Mouse (Mus musculus) cerebral cortex, adult 2 months (tissue): ENCODE measurements around the gene Ankrd31.

Source experiments
- WGBS: fragments of 180-500 bp; shearing (Covaris S2); methylation state at CpG from one replicate; pipeline ENCODE4 v1.1.7; 2018; 5-methylcytosine and 5-hydroxymethylcytosine counted together

Gene Ankrd31

DNA sequence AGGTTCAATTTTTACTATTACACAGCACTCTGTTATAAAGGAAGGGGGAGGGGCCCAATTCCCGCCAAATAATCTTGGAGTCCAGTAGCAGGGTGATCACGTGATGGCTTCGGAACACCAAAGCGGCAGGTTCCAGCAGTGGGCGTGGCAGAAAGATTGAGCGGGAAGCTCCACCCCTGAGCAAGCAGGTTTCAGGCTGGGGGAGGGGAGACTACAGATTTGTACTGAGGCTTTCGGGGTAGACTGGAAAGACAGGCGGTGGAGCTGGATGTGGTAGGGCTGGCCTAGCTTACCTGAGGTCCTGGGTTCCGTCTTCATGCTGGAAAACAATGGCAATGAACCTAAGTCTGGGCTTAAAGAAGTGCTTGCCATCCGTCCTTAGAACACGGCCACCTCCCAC, 193.4 kb downstream of the Ankrd31 start:
- WGBS, result 89% methylated on average over 11 of the region's 11 CpGs

DNA sequence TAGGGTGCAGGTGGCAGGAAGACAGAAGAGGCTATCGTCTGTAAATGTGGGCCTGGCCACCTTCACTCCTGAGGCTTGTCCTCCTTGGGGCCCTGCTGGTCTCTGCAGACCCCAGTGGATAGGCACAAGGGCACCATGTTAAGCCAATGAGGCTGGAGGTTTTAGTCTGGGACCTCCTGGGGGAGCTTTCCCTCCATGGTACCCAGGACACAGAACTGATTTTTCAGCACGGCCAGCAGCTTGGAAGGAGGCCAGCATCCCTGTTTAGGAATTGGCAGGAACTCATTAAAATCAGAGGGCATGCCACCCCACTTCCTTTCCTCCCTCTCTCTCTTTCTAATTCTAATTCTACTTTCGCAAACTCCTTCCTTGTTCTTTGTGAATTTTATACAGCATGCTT, 195.5 kb downstream of the Ankrd31 start:
- WGBS, result 44% methylated on average over 3 of the region's 3 CpGs

DNA sequence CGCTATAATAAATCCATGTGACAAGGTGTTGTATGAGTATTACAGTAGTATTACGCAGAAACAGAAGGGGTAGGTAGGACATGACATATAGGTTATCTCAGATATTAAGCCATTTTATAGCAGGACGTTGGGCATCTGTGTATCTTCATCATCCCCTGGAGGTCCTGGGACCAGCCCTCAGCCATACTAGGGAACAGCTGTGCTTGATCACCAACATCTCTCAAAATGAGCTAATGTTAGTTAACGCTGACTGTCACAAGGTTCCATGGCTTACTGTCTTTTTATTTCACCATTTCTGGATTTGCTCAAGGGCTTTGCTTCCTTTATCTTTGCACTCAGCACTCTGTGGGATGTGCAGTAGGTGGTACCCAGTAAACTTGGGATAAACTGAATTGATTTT, 197.7 kb downstream of the Ankrd31 start:
- 92% methylated on average over 4 of the region's 4 CpGs for WGBS

- WGBS, result 68% methylated on average over 7 of the region's 7 CpGs
These were observed 199.7 kb downstream of the Ankrd31 start for GRCm38 (mm10) chr13:96947722-96948121.

DNA sequence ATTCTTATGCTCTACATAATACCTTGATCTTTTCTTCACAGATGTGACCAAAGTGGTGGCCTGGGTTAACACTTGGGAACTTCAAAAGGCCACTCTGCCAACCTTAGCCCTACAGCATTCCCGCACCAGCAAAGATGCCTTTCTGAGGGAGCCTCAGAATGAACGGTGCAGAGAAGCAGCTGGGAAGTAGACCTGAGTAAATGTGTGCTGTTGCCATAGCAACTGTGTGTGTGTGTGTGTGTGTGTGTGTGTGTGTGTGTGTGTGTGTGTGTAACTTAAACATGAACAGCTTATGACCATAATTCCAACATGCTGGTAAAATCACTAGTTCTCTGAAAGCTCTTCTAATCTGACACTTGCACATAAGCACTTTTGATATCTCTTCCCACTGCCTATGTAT, 203.8 kb downstream of the Ankrd31 start:
- 41% methylated on average over 2 of the region's 2 CpGs for WGBS

GRCm38 (mm10) chr13:96956466-96956865, 208.4 kb downstream of the Ankrd31 start:
- 85% methylated on average over 6 of the region's 6 CpGs for WGBS
